In the genomic region with DNA sequence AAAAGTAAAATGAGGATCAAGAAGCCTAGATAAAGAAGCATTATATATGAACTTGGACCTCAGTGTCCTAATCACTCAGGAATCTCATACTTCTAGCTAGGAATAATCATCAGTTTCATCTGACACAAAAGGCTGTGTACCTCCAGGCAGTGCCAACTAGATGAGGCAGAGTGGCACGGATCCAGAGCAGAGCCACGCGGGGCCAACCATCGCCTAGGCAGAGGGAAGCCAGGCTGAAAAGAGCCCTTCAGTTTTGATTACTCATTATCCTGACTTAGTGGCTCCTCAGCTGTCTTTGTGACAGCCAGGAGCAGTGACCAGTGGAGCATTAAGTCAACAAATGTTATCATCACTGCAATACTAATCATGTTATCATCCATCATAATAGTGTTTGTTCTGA, we compare ENCODE assay signal across 9 mouse cellular contexts.
DNase-seq lines count a peak whose midpoint lies in the region.
"Had no signal": no experiment of that assay in that cellular context is flagged by ENCODE, and none has a peak within 500 bp of the region (broad histone marks: within the 10 kb centered on the region; RNA-seq: fewer than 3 reads in every experiment).

No protein-coding gene starts in this region.

- DNase-seq in layer of hippocampus, adult 11-12 months (ENCODE audit: low spot score) = peak; percentile 22
- DNase-seq in layer of hippocampus, postnatal 14 days (ENCODE audit: low spot score in 2 of 2) = no peak
- peak; percentile 90 for DNase-seq in brain, adult 2 months (ENCODE audit: low read depth, low spot score)
- peak; percentile 88 for DNase-seq in cerebellum, adult 9-11 months
- peak; percentile 15 for DNase-seq in retina, adult 2 months (ENCODE audit: low read depth, low spot score)
- DNase-seq in frontal cortex, postnatal 25 days (ENCODE audit: low spot score in 2 of 2) = no peak
- DNase-seq in testis, postnatal 14 days (ENCODE audit: low spot score) = no peak
- DNase-seq: gastrocnemius, postnatal 14 days; thymus, postnatal 36 days had no signal

Comparison
In these comparisons a context has a peak if more than half of its experiments do, and no peak if none do; other contexts are left out.
1. DNase-seq: peak in layer of hippocampus, adult 11-12 months (single experiment), brain, adult 2 months (single experiment), cerebellum, adult 9-11 months (single experiment) and retina, adult 2 months (single experiment); none in layer of hippocampus, postnatal 14 days (0 of 2), frontal cortex, postnatal 25 days (0 of 2) and testis, postnatal 14 days (single experiment).